Mouse (Mus musculus): ENCODE results near the gene Rassf4. TPM values are rescaled to one million over a fixed set of nuclear protein-coding genes. Genes with fewer than 3 reads are reported as not detected.

Gene Rassf4
- polyA plus RNA-seq (2014; fragmentation: Illumina TruSeq; extraction: RNeasy Lipid Tissue Mini Kit (QIAGEN cat#74804); ENCODE audit: insufficient read depth, low read depth, low replicate concordance), result 7.7 TPM

DNA sequence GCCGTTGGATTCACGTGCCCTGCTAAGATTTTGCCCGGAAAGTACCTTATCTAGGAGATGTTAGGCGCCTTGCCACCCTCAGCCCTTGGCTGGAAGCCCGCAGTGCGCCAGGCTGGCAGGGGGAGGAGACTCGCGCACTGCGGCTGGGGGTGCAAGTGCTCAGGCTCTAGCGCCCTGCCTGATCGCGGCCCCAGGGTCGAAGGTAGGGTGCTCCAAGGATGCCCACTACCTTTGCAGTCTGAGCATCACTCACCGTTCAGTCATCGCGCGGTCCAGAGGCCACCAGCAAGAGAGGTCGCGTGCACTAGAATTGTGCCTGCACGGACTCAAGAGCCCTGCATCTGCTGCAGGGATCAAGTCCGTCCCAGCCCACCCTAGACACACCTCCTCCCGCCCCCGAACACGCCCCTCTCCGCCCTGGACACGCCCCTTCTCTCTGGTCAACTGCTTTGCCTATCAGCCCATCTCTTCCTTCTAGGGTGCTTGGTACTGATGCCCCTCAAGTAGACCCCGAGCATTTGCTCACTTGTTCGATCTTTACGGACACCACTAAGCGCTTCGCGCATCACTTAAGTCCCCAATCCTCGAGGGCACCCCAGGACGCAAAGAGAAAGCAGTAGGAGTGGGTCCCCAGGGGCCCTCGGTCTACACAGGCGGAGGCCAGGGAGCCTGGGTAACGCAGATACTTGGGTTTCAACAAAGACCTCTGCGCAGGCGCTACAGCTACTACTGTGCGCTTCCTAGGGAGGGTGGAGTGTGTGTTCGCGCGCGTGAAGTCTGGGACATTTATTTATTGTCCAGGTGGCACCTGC lies at the start of gene Rassf4:
Gene Rassf4 (minus strand): TSS at position 482 of the 812 bp plus-strand sequence.

DNA sequence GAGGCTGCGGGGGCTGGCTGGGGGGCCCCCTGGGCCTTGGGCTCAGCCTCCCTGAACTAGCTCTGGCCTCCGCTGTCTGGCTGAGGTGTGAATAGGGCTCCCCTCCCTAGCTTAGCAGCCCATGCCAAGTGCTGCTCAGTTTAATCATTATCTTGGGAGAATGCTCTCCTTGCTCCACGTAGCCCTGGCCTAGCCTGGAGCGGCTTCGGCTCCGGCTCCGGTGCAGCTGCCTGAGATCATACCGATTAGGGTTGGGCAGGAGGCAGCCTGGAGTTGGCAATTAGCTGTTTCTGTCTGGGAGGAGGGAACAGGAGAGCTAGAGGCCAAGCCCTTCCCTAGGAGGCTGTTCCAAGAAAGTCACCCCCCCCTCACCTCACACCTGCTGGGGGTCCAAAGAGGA lies 42.9 kb upstream of the Rassf4 start, which contains the start of gene Tmem72:
Gene Tmem72 (minus strand): TSS at position 248 of the 400 bp plus-strand sequence.

DNA sequence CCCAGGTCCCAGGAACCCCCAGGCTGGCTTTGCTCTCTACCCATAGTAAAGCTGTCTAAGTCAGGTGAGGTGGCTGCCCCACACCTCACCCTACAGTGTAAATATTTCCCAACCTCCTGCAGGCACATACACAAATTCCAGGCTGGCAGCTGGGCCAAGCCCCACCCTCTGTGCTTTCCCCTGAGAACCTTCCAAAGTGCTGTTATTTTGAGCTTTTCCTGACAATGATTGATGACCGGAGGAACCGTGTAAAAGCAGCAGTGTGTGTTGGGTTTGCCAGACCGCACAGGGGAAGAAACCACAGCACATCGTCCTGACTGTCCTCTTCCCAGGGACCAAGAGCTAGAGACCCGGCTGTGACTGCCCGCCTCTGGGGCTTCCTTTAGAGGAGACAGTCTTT lies 23.3 kb downstream of the Rassf4 start, which contains the start of gene Depp1:
Gene Depp1 (plus strand): TSS at position 204 of the 400 bp plus-strand sequence.

DNA sequence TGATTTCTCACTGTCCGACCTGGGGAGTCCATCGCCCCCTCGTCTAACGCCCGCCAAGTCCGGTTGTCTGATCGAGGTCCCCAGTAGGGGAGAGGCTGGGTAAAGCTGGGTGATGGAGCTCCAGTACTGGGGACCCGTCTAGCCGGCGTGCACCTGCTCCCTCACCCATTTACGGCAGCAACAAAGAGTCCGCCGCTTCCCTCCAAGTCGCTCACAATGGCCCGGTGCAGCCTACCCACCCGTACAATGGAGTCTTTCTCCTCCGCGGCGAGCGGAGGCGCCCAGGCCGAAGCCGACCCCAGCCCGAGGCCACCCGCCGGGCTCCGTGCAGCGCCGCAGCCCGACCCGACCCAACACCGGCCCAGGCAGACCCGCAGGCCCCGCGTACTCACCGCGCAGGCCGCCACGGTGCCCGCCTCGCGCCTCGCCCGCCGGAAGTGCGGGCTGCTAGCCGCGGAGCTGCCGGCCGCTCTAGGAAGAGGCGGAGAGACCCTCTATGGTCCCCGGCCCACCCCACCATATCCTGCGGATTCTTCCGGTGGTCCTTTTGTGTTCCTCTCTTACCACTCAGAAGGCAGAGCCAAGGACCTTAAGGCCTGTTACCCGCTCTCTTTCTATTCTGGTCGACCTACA lies 45.1 kb downstream of the Rassf4 start, which contains the start of gene Zfp422:
Gene Zfp422 (minus strand): TSS at position 461 of the 633 bp plus-strand sequence.

DNA sequence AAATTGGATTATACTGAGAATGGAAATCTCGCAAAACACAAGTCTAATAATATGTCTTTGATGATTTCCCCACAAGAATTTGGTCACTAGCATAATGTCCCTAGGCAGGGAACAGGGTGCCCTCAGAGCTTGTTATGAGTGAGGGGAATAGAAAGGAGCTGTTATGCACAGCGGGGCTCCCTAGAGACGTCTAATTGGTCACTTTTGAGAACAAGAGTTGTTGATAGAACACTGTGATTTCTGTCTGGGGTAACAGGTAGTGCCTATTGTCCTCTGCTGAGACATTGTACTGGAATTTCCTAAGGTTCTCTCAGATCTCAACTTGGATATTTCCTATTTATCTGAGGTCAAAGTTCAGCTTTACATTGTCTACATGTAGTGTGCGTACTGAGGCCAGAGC lies 89.7 kb downstream of the Rassf4 start, which contains the start of gene Olfr215:
Gene Olfr215 (minus strand): TSS at position 101 of the 400 bp plus-strand sequence.

Other genes with a start within 250 kb of the Rassf4 start
- 9.8 TPM for gene Alox5, start 212.8 kb downstream of the Rassf4 start, polyA plus RNA-seq (2014; fragmentation: Illumina TruSeq; extraction: RNeasy Lipid Tissue Mini Kit (QIAGEN cat#74804); ENCODE audit: insufficient read depth, low read depth, low replicate concordance)
- gene Olfr211, start 184.9 kb downstream of the Rassf4 start, polyA plus RNA-seq (2014; fragmentation: Illumina TruSeq; extraction: RNeasy Lipid Tissue Mini Kit (QIAGEN cat#74804); ENCODE audit: insufficient read depth, low read depth, low replicate concordance), result not detected
- gene Olfr212, start 167.4 kb downstream of the Rassf4 start, polyA plus RNA-seq (2014; fragmentation: Illumina TruSeq; extraction: RNeasy Lipid Tissue Mini Kit (QIAGEN cat#74804); ENCODE audit: insufficient read depth, low read depth, low replicate concordance), result not detected
- gene Olfr213, start 135.5 kb downstream of the Rassf4 start, polyA plus RNA-seq (2014; fragmentation: Illumina TruSeq; extraction: RNeasy Lipid Tissue Mini Kit (QIAGEN cat#74804); ENCODE audit: insufficient read depth, low read depth, low replicate concordance), result not detected
- gene Gm5580, start 122.8 kb downstream of the Rassf4 start, polyA plus RNA-seq (2014; fragmentation: Illumina TruSeq; extraction: RNeasy Lipid Tissue Mini Kit (QIAGEN cat#74804); ENCODE audit: insufficient read depth, low read depth, low replicate concordance), result 0.23 TPM
- gene Olfr214, start 119.7 kb downstream of the Rassf4 start, polyA plus RNA-seq (2014; fragmentation: Illumina TruSeq; extraction: RNeasy Lipid Tissue Mini Kit (QIAGEN cat#74804); ENCODE audit: insufficient read depth, low read depth, low replicate concordance), result not detected
- gene Olfr215, start 89.8 kb downstream of the Rassf4 start, polyA plus RNA-seq (2014; fragmentation: Illumina TruSeq; extraction: RNeasy Lipid Tissue Mini Kit (QIAGEN cat#74804); ENCODE audit: insufficient read depth, low read depth, low replicate concordance), result not detected
- gene Zfp422, start 45.0 kb downstream of the Rassf4 start, polyA plus RNA-seq (2014; fragmentation: Illumina TruSeq; extraction: RNeasy Lipid Tissue Mini Kit (QIAGEN cat#74804); ENCODE audit: insufficient read depth, low read depth, low replicate concordance), result 20.6 TPM
- 51.7 TPM for gene Depp1, start 23.3 kb downstream of the Rassf4 start, polyA plus RNA-seq (2014; fragmentation: Illumina TruSeq; extraction: RNeasy Lipid Tissue Mini Kit (QIAGEN cat#74804); ENCODE audit: insufficient read depth, low read depth, low replicate concordance)
- gene Tmem72, start 43.0 kb upstream of the Rassf4 start, polyA plus RNA-seq (2014; fragmentation: Illumina TruSeq; extraction: RNeasy Lipid Tissue Mini Kit (QIAGEN cat#74804); ENCODE audit: insufficient read depth, low read depth, low replicate concordance), result not detected

Data from lung, adult 10 weeks (tissue).